Mouse (Mus musculus) C2C12 (cell line): ENCODE measurements around the gene Rsu1. TPM values are rescaled to one million over a fixed set of nuclear protein-coding genes. Genes with fewer than 3 reads are reported as not detected.

ENCODE experiments used
- H3K27me3 ChIP-seq: one replicate; pipeline ENCODE4 v1.6.1; 2011; ENCODE audit not compliant: control insufficient read depth, insufficient read depth, insufficient read length
- H3K36me3 ChIP-seq: one replicate; pipeline ENCODE4 v1.6.1; 2011; ENCODE audit not compliant: control insufficient read depth, insufficient read depth
- H3K4me3 ChIP-seq: one replicate; pipeline ENCODE4 v1.5.1; 2011; ENCODE audit warnings: mild to moderate bottlenecking, control low read depth; ENCODE audit not compliant: poor library complexity, insufficient read depth, severe bottlenecking
- H3K79me2 ChIP-seq: one replicate; pipeline ENCODE4 v1.6.1; 2011; ENCODE audit not compliant: control insufficient read depth, insufficient read depth
- H3K79me3 ChIP-seq: one replicate; pipeline ENCODE4 v1.6.1; 2011; ENCODE audit warnings: low read depth, control low read depth
- H3ac ChIP-seq: one replicate; pipeline ENCODE3; 2011; ENCODE audit warnings: low read depth; ENCODE audit not compliant: control insufficient read depth, insufficient read length
- CEBPB ChIP-seq: IDR thresholded peaks from one replicate; pipeline ENCODE4 v1.6.1; 2011; ENCODE audit warnings: low read depth, mild to moderate bottlenecking, control low read depth, moderate library complexity
- CTCF ChIP-seq: IDR thresholded peaks from one replicate; pipeline ENCODE4 v1.5.1; 2011; ENCODE audit not compliant: control insufficient read depth, insufficient read depth, insufficient read length
- FOSL1 ChIP-seq: IDR thresholded peaks from one replicate; pipeline ENCODE4 v1.8.0; 2011; ENCODE audit warnings: mild to moderate bottlenecking, low read length; ENCODE audit not compliant: poor library complexity, insufficient read depth, severe bottlenecking
- MAX ChIP-seq: IDR thresholded peaks from one replicate; pipeline ENCODE4 v1.6.1; 2011; ENCODE audit warnings: mild to moderate bottlenecking, control low read depth
- MYOD1 ChIP-seq: IDR thresholded peaks from one replicate; pipeline ENCODE4 v1.6.1; 2011; ENCODE audit warnings: low read depth; ENCODE audit not compliant: control insufficient read depth, insufficient read length
- MYOG ChIP-seq: IDR thresholded peaks from one replicate; pipeline ENCODE4 v1.6.1; 2011; ENCODE audit not compliant: control insufficient read depth, insufficient read length; ENCODE audit errors: extremely low read depth
- USF1 ChIP-seq: IDR thresholded peaks from one replicate; pipeline ENCODE4 v1.6.1; 2011; ENCODE audit warnings: low read depth, mild to moderate bottlenecking, control low read depth, moderate library complexity
- polyA plus RNA-seq: library from polyadenylated mRNA; unstranded; fragments of >200 nt; fragmentation: generic; extraction: Trizol; gene quantifications from one replicate; pipeline ENCODE4 v1.2.1, GENCODE M21; 2012; ENCODE audit warnings: missing spikeins

Gene Rsu1
- polyA plus RNA-seq, 1 experiment = 104 TPM

DNA sequence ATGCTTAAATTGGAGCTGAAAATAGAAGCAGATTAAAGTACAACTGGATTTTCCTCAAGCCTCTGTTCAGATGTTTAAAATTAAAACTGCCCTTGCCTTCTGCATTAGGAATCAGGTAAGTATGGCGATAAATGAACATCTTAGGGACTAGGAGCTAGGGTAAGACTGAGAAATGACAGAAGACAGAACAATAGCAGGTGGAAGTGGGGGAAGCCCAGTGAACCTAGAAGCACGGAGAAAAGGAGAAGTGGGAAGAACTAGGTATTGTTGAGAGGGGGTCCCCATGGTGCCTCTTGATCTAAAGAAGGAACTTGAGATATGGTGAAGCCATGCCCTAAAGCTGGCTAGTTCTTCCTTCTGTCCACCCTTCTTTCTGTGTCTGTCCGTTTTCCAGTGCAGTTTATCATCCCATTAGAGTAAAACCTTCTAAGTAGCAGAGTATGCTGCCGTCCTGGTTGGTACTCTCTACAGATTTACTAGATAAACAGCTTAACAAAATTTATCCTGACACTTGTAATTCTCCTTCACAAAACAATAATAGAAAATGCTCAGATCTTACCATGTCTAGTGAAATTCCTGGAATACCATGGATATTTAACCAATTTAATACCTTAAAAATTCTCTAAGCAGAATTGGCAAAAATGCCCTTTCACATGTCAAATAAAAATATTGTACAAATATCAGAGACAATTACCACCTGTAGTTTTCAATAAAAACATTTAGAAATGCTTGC lies 101.9 kb downstream of the Rsu1 start:
- Histone ChIP-seq H3ac (no peak overlapping the region), H3K79me3 (no peaks in the 10 kb centered on the region), H3K36me3 (no peaks in the 10 kb centered on the region), H3K4me3 (no peak overlapping the region), H3K79me2 (no peaks in the 10 kb centered on the region), H3K27me3 (no peaks in the 10 kb centered on the region)
- no peak for TF ChIP-seq USF1

GRCm38 (mm10) chr2:13168743-13169142 lies 102.5 kb downstream of the Rsu1 start:
- no peaks in the 10 kb centered on the region for H3K79me3 ChIP-seq
- no peak overlapping the region for H3K4me3 ChIP-seq
- H3K27me3 ChIP-seq = no peaks in the 10 kb centered on the region
- TF ChIP-seq FOSL1 = no peak
- no peak for TF ChIP-seq MYOD1
- TF ChIP-seq USF1 = peak; percentile 45
- H3K79me2 ChIP-seq = no peaks in the 10 kb centered on the region
- peaks cover under 1% of the 10 kb centered on the region for H3K36me3 ChIP-seq
- H3ac ChIP-seq = no peak overlapping the region

DNA sequence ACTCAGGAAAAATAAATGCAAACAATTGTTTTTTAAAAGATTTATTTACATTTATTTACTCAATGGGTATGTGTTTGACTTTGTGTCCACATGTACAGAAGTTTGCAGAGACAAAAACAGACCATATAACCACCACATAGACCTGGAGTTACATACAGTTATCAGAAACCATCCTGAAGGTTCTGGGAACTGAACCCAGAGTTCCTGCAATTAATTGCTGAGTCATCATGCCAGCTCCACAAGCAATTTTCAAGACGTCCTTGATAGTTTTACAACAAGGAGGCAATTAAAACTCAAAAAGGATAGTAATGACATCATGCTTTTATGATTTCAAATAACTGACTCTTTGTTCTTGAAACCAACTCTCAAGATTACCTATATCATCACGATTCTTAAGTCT lies 109.5 kb downstream of the Rsu1 start:
- peaks cover 9% of the 10 kb centered on the region for H3K36me3 ChIP-seq
- H3K79me2 ChIP-seq = no peaks in the 10 kb centered on the region
- H3K4me3 ChIP-seq = no peak overlapping the region
- H3ac ChIP-seq = no peak overlapping the region
- H3K79me3 ChIP-seq = no peaks in the 10 kb centered on the region
- no peak for TF ChIP-seq FOSL1
- TF ChIP-seq MYOG = no peak
- TF ChIP-seq MYOD1 = no peak
- TF ChIP-seq MAX = no peak
- TF ChIP-seq CEBPB = no peak
- no peak for TF ChIP-seq USF1
- no peak for TF ChIP-seq CTCF
- no peaks in the 10 kb centered on the region for H3K27me3 ChIP-seq

DNA sequence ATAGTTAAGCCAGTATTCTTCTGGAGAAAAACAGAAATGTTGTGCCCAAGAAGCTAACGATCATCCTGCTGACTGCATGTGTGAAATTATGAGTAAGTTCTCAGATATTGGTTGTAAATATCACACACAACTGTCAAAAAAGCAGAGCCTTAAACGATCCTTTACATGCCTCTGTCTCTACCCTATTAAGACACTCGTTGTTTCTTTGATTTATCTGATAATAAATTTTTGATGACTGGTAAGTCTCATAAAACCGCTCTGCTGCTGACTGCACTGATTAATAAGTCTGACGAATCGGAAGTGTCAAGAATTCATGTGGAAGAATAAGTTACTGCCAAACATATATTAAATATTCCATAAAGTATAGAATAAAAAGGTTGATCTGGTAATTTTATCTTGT lies 126.0 kb downstream of the Rsu1 start:
- H3ac ChIP-seq = no peak overlapping the region
- no peak overlapping the region for H3K4me3 ChIP-seq
- no peaks in the 10 kb centered on the region for H3K79me2 ChIP-seq
- no peaks in the 10 kb centered on the region for H3K79me3 ChIP-seq
- no peaks in the 10 kb centered on the region for H3K27me3 ChIP-seq
- TF ChIP-seq CEBPB (no peak), MYOG (no peak), MAX (no peak), MYOD1 (no peak), USF1 (no peak), FOSL1 (no peak), CTCF (no peak)
- H3K36me3 ChIP-seq = no peaks in the 10 kb centered on the region

GRCm38 (mm10) chr2:13134890-13135289 lies 136.3 kb downstream of the Rsu1 start:
- Histone ChIP-seq H3K79me2 (no peaks in the 10 kb centered on the region), H3ac (no peak overlapping the region), H3K27me3 (no peaks in the 10 kb centered on the region), H3K36me3 (no peaks in the 10 kb centered on the region), H3K4me3 (no peak overlapping the region), H3K79me3 (no peaks in the 10 kb centered on the region)
- no peak for TF ChIP-seq CTCF
- TF ChIP-seq MYOD1 = no peak
- TF ChIP-seq USF1 = no peak
- TF ChIP-seq MAX = no peak
- no peak for TF ChIP-seq FOSL1
- no peak for TF ChIP-seq CEBPB
- TF ChIP-seq MYOG = no peak

GRCm38 (mm10) chr2:13132841-13133240 lies 138.4 kb downstream of the Rsu1 start:
- no peak overlapping the region for H3ac ChIP-seq
- no peaks in the 10 kb centered on the region for H3K79me3 ChIP-seq
- H3K4me3 ChIP-seq = peak overlapping the region; percentile 2
- H3K36me3 ChIP-seq = no peaks in the 10 kb centered on the region
- TF ChIP-seq CEBPB (no peak), FOSL1 (no peak), MAX (no peak), MYOG (no peak), MYOD1 (no peak), CTCF (no peak), USF1 (no peak)
- H3K79me2 ChIP-seq = no peaks in the 10 kb centered on the region
- no peaks in the 10 kb centered on the region for H3K27me3 ChIP-seq
